Mouse (Mus musculus): ENCODE data around the gene Hoxb4. TPM values are rescaled to one million over a fixed set of nuclear protein-coding genes. Genes with fewer than 3 reads are reported as not detected.

Hoxb4 gene
- polyA plus RNA-seq, 1 experiment from 2014 or later = 4.1 TPM

- no peak for ATAC-seq (ENCODE audit: low read depth)
- peak overlapping the region; percentile 91 for H3K4me3 ChIP-seq (ENCODE audit: low read depth, low read length)
- peak overlapping the region; percentile 100 for H3K9ac ChIP-seq (replicated peaks; ENCODE audit: low read depth, low read length)
- H3K27me3 ChIP-seq (ENCODE audit: control insufficient read depth, insufficient read depth, low read length) = no peaks in the 10 kb centered on the region
- peak overlapping the region; percentile 100 for H3K27ac ChIP-seq (ENCODE audit: low read depth, low read length)
- under 1% methylated on average over 14 of the region's 14 CpGs for WGBS
- H3K4me1 ChIP-seq (ENCODE audit: control insufficient read depth, insufficient read depth, low read length) = peaks cover 34% of the 10 kb centered on the region
- H3K36me3 ChIP-seq (ENCODE audit: control insufficient read depth, insufficient read depth, low read length) = peaks cover 5% of the 10 kb centered on the region; the same call in 1 of the 2 replicates
- H3K9me3 ChIP-seq (ENCODE audit: control insufficient read depth, low read length) = no peaks in the 10 kb centered on the region
- peak overlapping the region; percentile 97 for H3K4me2 ChIP-seq (ENCODE audit: low read depth, low read length)
Measured at GRCm38 (mm10) chr11:96353522-96353841, 35.4 kb downstream of the Hoxb4 start.

- 2% methylated on average over 8 of the region's 8 CpGs for WGBS
- Histone ChIP-seq H3K4me2 (ENCODE audit: low read depth, low read length) (peak overlapping the region; percentile 97), H3K9ac (replicated peaks; ENCODE audit: low read depth, low read length) (peak overlapping the region; percentile 100), H3K36me3 (ENCODE audit: control insufficient read depth, insufficient read depth, low read length) (peaks cover 5% of the 10 kb centered on the region; the same call in 1 of the 2 replicates), H3K9me3 (ENCODE audit: control insufficient read depth, low read length) (no peaks in the 10 kb centered on the region), H3K27ac (ENCODE audit: low read depth, low read length) (peak overlapping the region; percentile 100), H3K4me1 (ENCODE audit: control insufficient read depth, insufficient read depth, low read length) (peaks cover 30% of the 10 kb centered on the region), H3K27me3 (ENCODE audit: control insufficient read depth, insufficient read depth, low read length) (no peaks in the 10 kb centered on the region), H3K4me3 (ENCODE audit: low read depth, low read length) (peak overlapping the region; percentile 91)
- ATAC-seq (ENCODE audit: low read depth) = no peak
Measured at GRCm38 (mm10) chr11:96353939-96354338, 35.9 kb downstream of the Hoxb4 start.

- Histone ChIP-seq H3K36me3 (ENCODE audit: control insufficient read depth, insufficient read depth, low read length) (peaks cover 5% of the 10 kb centered on the region; the same call in 1 of the 2 replicates), H3K9me3 (ENCODE audit: control insufficient read depth, low read length) (no peaks in the 10 kb centered on the region), H3K27me3 (ENCODE audit: control insufficient read depth, insufficient read depth, low read length) (no peaks in the 10 kb centered on the region), H3K9ac (replicated peaks; ENCODE audit: low read depth, low read length) (peak overlapping the region; percentile 100), H3K27ac (ENCODE audit: low read depth, low read length) (peak overlapping the region; percentile 100), H3K4me3 (ENCODE audit: low read depth, low read length) (peak overlapping the region; percentile 91), H3K4me1 (ENCODE audit: control insufficient read depth, insufficient read depth, low read length) (peaks cover 25% of the 10 kb centered on the region), H3K4me2 (ENCODE audit: low read depth, low read length) (peak overlapping the region; percentile 97)
- no peak for ATAC-seq (ENCODE audit: low read depth)
- under 1% methylated on average over 25 of the region's 25 CpGs for WGBS
Measured at GRCm38 (mm10) chr11:96354376-96354775, 36.3 kb downstream of the Hoxb4 start.

GRCm38 (mm10) chr11:96354801-96355311, 36.8 kb downstream of the Hoxb4 start:
- no peak for ATAC-seq (ENCODE audit: low read depth)
- H3K9me3 ChIP-seq (ENCODE audit: control insufficient read depth, low read length) = no peaks in the 10 kb centered on the region
- no peaks in the 10 kb centered on the region for H3K27me3 ChIP-seq (ENCODE audit: control insufficient read depth, insufficient read depth, low read length)
- peak overlapping the region; percentile 100 for H3K27ac ChIP-seq (ENCODE audit: low read depth, low read length)
- peak overlapping the region; percentile 91 for H3K4me3 ChIP-seq (ENCODE audit: low read depth, low read length)
- H3K4me2 ChIP-seq (ENCODE audit: low read depth, low read length) = peak overlapping the region; percentile 97
- 6% methylated on average over 9 of the region's 9 CpGs for WGBS
- H3K4me1 ChIP-seq (ENCODE audit: control insufficient read depth, insufficient read depth, low read length) = peaks cover 20% of the 10 kb centered on the region
- H3K9ac ChIP-seq (replicated peaks; ENCODE audit: low read depth, low read length) = peak overlapping the region; percentile 100
- peaks cover 5% of the 10 kb centered on the region; the same call in 1 of the 2 replicates for H3K36me3 ChIP-seq (ENCODE audit: control insufficient read depth, insufficient read depth, low read length)

- Histone ChIP-seq H3K4me1 (ENCODE audit: control insufficient read depth, insufficient read depth, low read length) (0 out of 2 replicates have a peak, but pooled peaks cover 12% of the 10 kb centered on the region), H3K4me2 (ENCODE audit: low read depth, low read length) (no peak overlapping the region), H3K27ac (ENCODE audit: low read depth, low read length) (no peak overlapping the region), H3K36me3 (ENCODE audit: control insufficient read depth, insufficient read depth, low read length) (no peaks in the 10 kb centered on the region), H3K9ac (replicated peaks; ENCODE audit: low read depth, low read length) (no peak overlapping the region), H3K9me3 (ENCODE audit: control insufficient read depth, low read length) (no peaks in the 10 kb centered on the region), H3K27me3 (ENCODE audit: control insufficient read depth, insufficient read depth, low read length) (no peaks in the 10 kb centered on the region), H3K4me3 (ENCODE audit: low read depth, low read length) (no peak overlapping the region)
- 18% methylated on average over 5 of the region's 5 CpGs for WGBS
- ATAC-seq (ENCODE audit: low read depth) = no peak
Measured at GRCm38 (mm10) chr11:96363807-96364206, 45.7 kb downstream of the Hoxb4 start.

- Histone ChIP-seq H3K27me3 (ENCODE audit: control insufficient read depth, insufficient read depth, low read length) (no peaks in the 10 kb centered on the region), H3K27ac (ENCODE audit: low read depth, low read length) (no peak within 1 kb of the TSS), H3K4me3 (ENCODE audit: low read depth, low read length) (peak within 1 kb of the TSS; percentile 12), H3K4me1 (ENCODE audit: control insufficient read depth, insufficient read depth, low read length) (0 out of 2 replicates have a peak, but pooled peaks cover 12% of the 10 kb centered on the region), H3K4me2 (ENCODE audit: low read depth, low read length) (peak within 1 kb of the TSS; percentile 53), H3K9ac (replicated peaks; ENCODE audit: low read depth, low read length) (peak within 1 kb of the TSS; percentile 45), H3K36me3 (ENCODE audit: control insufficient read depth, insufficient read depth, low read length) (no peaks in the 10 kb centered on the region), H3K9me3 (ENCODE audit: control insufficient read depth, low read length) (no peaks in the 10 kb centered on the region)
- WGBS = 2% methylated on average over 26 of the region's 26 CpGs
- ATAC-seq (ENCODE audit: low read depth) = peak; percentile 51
Measured at GRCm38 (mm10) chr11:96365441-96366091, 47.5 kb downstream of the Hoxb4 start, which contains the start of gene Hoxb1. Hoxb1 (plus strand) TSS chr11:96365752.

GRCm38 (mm10) chr11:96366092-96367041, 48.3 kb downstream of the Hoxb4 start:
- no peaks in the 10 kb centered on the region for H3K9me3 ChIP-seq (ENCODE audit: control insufficient read depth, low read length)
- 3% methylated on average over 47 of the region's 47 CpGs for WGBS
- no peak overlapping the region for H3K27ac ChIP-seq (ENCODE audit: low read depth, low read length)
- peak overlapping the region; percentile 45 for H3K9ac ChIP-seq (replicated peaks; ENCODE audit: low read depth, low read length)
- peak overlapping the region; percentile 53 for H3K4me2 ChIP-seq (ENCODE audit: low read depth, low read length)
- no peaks in the 10 kb centered on the region for H3K36me3 ChIP-seq (ENCODE audit: control insufficient read depth, insufficient read depth, low read length)
- peak overlapping the region; percentile 12 for H3K4me3 ChIP-seq (ENCODE audit: low read depth, low read length)
- ATAC-seq (ENCODE audit: low read depth) = peak; percentile 41; the same call in 1 of the 2 replicates
- H3K4me1 ChIP-seq (ENCODE audit: control insufficient read depth, insufficient read depth, low read length) = 0 out of 2 replicates have a peak, but pooled peaks cover 12% of the 10 kb centered on the region
- no peaks in the 10 kb centered on the region for H3K27me3 ChIP-seq (ENCODE audit: control insufficient read depth, insufficient read depth, low read length)

GRCm38 (mm10) chr11:96367141-96367540, 49.1 kb downstream of the Hoxb4 start:
- Histone ChIP-seq H3K4me2 (ENCODE audit: low read depth, low read length) (no peak overlapping the region), H3K36me3 (ENCODE audit: control insufficient read depth, insufficient read depth, low read length) (no peaks in the 10 kb centered on the region), H3K27me3 (ENCODE audit: control insufficient read depth, insufficient read depth, low read length) (no peaks in the 10 kb centered on the region), H3K4me1 (ENCODE audit: control insufficient read depth, insufficient read depth, low read length) (0 out of 2 replicates have a peak, but pooled peaks cover 12% of the 10 kb centered on the region), H3K4me3 (ENCODE audit: low read depth, low read length) (no peak overlapping the region), H3K9me3 (ENCODE audit: control insufficient read depth, low read length) (no peaks in the 10 kb centered on the region), H3K27ac (ENCODE audit: low read depth, low read length) (no peak overlapping the region), H3K9ac (replicated peaks; ENCODE audit: low read depth, low read length) (no peak overlapping the region)
- WGBS = 20% methylated on average over 6 of the region's 6 CpGs
- no peak for ATAC-seq (ENCODE audit: low read depth)

Data from neural tube, embryonic 14.5 days (tissue).